Mouse (Mus musculus) fibroblast of lung, adult 2 months (primary cell): ENCODE measurements around the gene Slc25a53.
"Not testable (repeated sequence)": the region's sequence is repeated elsewhere in the genome, so short reads cannot be mapped to it uniquely, and the experiment has no call there.

Experiments used
- DNase-seq: peaks from one replicate; pipeline ENCODE4 v3.0.0-alpha.2; 2011; ENCODE audit warnings: low read depth

The Slc25a53 gene

DNA sequence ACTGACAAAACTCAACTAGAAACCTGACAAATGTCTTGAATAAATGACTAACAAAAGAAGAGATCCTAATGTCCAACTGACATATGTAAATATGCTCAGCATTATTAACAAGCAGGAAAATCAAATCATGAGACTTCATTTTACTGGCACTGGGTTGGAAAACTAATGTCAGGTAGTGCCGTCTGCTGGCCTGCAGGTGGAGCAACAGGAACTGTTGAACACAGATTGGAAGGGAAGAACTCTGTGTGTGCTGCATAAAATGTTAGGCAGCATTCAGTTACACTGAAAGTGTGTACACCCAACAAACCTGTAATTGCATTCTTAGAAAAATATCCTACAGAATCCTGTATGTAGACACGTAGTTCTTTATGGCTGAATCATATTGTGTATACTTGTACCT is 78.4 kb downstream of the Slc25a53 start:
- no peak for DNase-seq

- not testable (repeated sequence) for DNase-seq
Measured at GRCm38 (mm10) chrX:136958300-136958699, 79.8 kb downstream of the Slc25a53 start.

DNA sequence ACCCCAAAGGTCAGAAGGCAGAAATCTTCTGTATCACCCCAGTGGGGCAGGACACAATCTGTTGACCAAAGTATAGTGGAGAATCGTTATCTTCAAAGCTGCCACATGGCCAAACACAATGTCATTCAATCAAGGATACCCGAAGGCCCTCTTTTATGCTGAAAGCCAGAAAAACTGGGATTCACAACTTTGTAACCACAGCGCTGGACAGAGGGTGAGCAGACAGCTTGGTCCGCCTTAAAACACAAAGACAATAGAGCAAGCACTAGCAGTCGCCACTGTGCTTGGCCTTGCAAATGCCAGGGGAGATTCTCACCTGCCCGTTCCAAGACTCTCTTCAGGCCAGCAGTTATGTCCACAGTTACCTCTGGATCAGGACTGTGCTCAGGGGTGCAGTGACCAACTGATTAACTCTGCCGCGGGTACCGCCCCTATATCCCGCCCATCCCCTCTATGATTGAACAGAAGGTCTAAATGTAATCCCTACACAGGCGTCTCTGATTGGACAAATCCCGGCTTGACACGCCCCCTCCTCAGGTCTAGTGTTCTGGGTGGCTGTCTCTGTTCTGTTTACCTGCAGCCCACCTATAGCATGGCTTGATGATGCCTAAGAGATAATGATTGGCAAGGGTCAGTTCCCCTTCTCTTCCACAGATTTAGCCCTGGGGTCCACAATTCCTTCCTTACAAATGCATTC is 80.4 kb downstream of the Slc25a53 start:
- not testable (repeated sequence) for DNase-seq

DNA sequence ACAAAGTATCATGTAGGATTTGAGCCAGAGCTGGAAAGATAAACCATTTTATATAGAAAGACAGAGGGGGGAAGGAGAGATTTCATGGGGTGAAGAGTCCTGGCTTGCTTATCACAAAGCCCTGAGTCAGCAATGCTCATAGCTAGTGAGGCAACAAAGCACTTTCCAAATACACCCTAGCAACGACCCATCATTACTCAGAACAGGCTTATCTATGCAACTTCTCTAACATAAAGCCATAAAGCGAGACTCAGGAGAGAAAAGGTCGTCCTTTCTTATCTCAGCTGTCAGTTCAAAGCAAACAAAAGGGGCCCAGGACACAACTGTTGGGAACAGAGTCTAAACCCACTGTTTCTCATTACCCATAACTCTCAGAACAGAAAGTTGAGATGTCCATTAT is 100.1 kb downstream of the Slc25a53 start:
- DNase-seq = no peak
